Mouse (Mus musculus): ENCODE measurements around the gene Pomgnt2.

DNA sequence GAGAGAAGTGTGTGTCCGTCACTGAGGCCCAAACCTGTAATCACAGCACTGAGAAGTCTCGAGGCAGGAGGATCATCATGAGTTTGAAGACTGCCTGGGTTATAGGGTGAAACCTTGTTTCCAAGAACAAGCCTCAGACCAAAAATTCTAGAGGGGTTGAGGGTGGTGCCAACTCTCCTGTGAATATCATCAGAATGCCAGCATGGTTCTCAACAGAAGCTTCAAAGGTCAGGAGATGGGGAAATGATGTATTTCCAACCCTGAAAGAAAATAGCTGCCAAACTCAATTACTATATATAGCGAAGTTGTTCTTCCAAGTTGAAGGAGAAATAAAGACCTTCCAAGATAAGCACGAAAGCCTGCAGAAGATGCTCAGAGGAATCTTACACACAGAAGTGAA is 42.9 kb upstream of the Pomgnt2 start:
- TF ChIP-seq CTCF (IDR thresholded peaks at IDR 0.05; ENCODE audit: low read depth, low read length) (no peak), TAL1 (conservative IDR thresholded peaks at IDR 0.05; ENCODE audit: low read depth, low read length) (no peak), GATA1 (IDR thresholded peaks at IDR 0.05; ENCODE audit: borderline replicate concordance, low read length) (no peak), POLR2AphosphoS5 (IDR thresholded peaks at IDR 0.05; ENCODE audit: insufficient replicate concordance, low read depth, low read length) (no peak), GATA2 (IDR thresholded peaks at IDR 0.05; ENCODE audit: borderline replicate concordance, low read depth, low read length) (no peak)

All from G1E (cell line).